ENCODE assay signal across 8 mouse cellular contexts in the genomic region with DNA sequence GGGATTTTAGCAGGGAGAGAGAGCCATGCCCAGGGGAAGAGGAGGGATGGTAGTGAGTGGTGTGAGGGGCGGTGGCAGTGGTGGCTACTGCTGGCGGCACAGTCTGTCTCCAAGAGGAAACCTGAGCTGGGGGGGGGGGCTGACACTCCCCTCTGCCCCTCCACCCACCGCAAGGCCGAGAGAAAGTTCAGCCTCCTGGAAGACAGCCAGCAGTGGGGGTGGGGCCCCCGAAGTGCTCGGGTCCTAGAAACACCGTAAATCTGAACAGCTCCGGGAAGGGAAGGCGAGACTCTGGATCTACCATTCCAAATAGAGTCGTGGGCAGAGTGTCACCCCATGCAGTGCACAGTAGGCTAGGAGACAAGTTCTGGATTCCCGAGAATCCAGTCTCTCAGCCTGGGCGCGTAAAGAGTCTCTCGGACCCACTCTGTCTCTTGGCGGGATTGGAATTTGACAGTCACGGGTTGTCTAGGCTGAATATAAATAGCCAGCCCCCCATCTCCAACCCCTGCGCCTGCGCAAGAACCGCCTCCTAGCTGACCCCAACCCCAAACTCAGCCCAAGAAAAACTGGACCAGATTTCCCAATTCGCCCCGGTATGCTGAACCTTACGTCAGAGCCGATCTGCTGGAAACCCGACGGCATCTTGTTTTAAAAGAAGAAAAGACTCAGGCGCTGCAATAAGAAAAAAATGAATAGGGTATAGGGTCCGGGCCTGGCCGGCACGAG. TPM values are rescaled to one million over a fixed set of nuclear protein-coding genes. Genes with fewer than 3 reads are reported as not detected.
A peak's percentile ranks its signal among the peaks of the same experiment; 100 is the strongest.
DNase-seq lines count a peak whose midpoint lies in the region; ATAC-seq and TF ChIP-seq lines count a peak whose summit lies in the region.

No protein-coding gene starts in this region.

- peak overlapping the region; percentile 61 for H3K4me2 ChIP-seq in forebrain, embryonic 16.5 days (ENCODE audit: low read length)
- peak overlapping the region; percentile 61 for H3K4me2 ChIP-seq in hindbrain, embryonic 11.5 days (replicated peaks; ENCODE audit: low read depth, low read length)
- H3K4me2 ChIP-seq in limb, embryonic 14.5 days (replicated peaks; ENCODE audit: low read depth, low read length, severe bottlenecking): peak overlapping the region; percentile 85
- H3K4me2 ChIP-seq in neural tube, embryonic 14.5 days (ENCODE audit: low read depth, low read length): peak overlapping the region; percentile 50

- no peaks in the 10 kb centered on the region for H3K9me3 ChIP-seq in E14TG2a.4 (ENCODE audit: low read length)
- no peaks in the 10 kb centered on the region for H3K9me3 ChIP-seq in forebrain, embryonic 16.5 days (ENCODE audit: control insufficient read depth, low read length)
- no peaks in the 10 kb centered on the region for H3K9me3 ChIP-seq in hindbrain, embryonic 11.5 days (ENCODE audit: control insufficient read depth, low read length)
- no peaks in the 10 kb centered on the region for H3K9me3 ChIP-seq in limb, embryonic 14.5 days (ENCODE audit: control insufficient read depth, low read length)
- no peaks in the 10 kb centered on the region for H3K9me3 ChIP-seq in neural tube, embryonic 14.5 days (ENCODE audit: control insufficient read depth, low read length)

- peak overlapping the region; percentile 16; the same call in 1 of the 2 replicates for H3K27ac ChIP-seq in forebrain, embryonic 16.5 days (ENCODE audit: low read length)
- 0 out of 2 replicates have a peak overlapping the region, but pooled peaks have one; percentile 10 for H3K27ac ChIP-seq in hindbrain, embryonic 11.5 days (ENCODE audit: low read depth, low read length)
- H3K27ac ChIP-seq in limb, embryonic 14.5 days (replicated peaks; ENCODE audit: low read depth, low read length): peak overlapping the region; percentile 79
- H3K27ac ChIP-seq in neural tube, embryonic 14.5 days (ENCODE audit: low read depth, low read length): no peak overlapping the region

- peaks cover 60% of the 10 kb centered on the region for H3K4me1 ChIP-seq in E14TG2a.4 (replicated peaks; ENCODE audit: low read depth, low read length)
- H3K4me1 ChIP-seq in forebrain, embryonic 16.5 days (replicated peaks; ENCODE audit: control insufficient read depth, insufficient read depth, low read length): peaks cover 17% of the 10 kb centered on the region
- peaks cover 6% of the 10 kb centered on the region; the same call in 1 of the 2 replicates for H3K4me1 ChIP-seq in hindbrain, embryonic 11.5 days (replicated peaks; ENCODE audit: control insufficient read depth, insufficient read depth, low read length)
- peaks cover 19% of the 10 kb centered on the region for H3K4me1 ChIP-seq in limb, embryonic 14.5 days (ENCODE audit: control insufficient read depth, insufficient read depth, low read length)
- H3K4me1 ChIP-seq in neural tube, embryonic 14.5 days (ENCODE audit: control insufficient read depth, insufficient read depth, low read length): peaks cover 4% of the 10 kb centered on the region; the same call in 1 of the 2 replicates

- TF ChIP-seq POLR2A in limb, embryonic 14.5 days (IDR thresholded peaks at IDR 0.05; ENCODE audit: borderline replicate concordance, extremely low read depth, insufficient read depth, insufficient read length): no peak

- peak overlapping the region; percentile 53 for H3K9ac ChIP-seq in forebrain, embryonic 16.5 days (replicated peaks; ENCODE audit: low read depth, low read length)
- peak overlapping the region; percentile 55 for H3K9ac ChIP-seq in hindbrain, embryonic 11.5 days (ENCODE audit: low read depth, low read length)
- peak overlapping the region; percentile 70 for H3K9ac ChIP-seq in limb, embryonic 14.5 days (ENCODE audit: low read depth, low read length, severe bottlenecking)
- H3K9ac ChIP-seq in neural tube, embryonic 14.5 days (replicated peaks; ENCODE audit: low read depth, low read length): peak overlapping the region; percentile 39; the same call in 1 of the 2 replicates

- peak overlapping the region; percentile 82 for H3K4me3 ChIP-seq in E14TG2a.4 (replicated peaks; ENCODE audit: low read length)
- H3K4me3 ChIP-seq in forebrain, embryonic 16.5 days (replicated peaks; ENCODE audit: low read length): peak overlapping the region; percentile 53
- H3K4me3 ChIP-seq in hindbrain, embryonic 11.5 days (ENCODE audit: low read depth, low read length): peak overlapping the region; percentile 47
- H3K4me3 ChIP-seq in limb, embryonic 14.5 days (replicated peaks; ENCODE audit: low read length): peak overlapping the region; percentile 59
- peak overlapping the region; percentile 38 for H3K4me3 ChIP-seq in neural tube, embryonic 14.5 days (ENCODE audit: low read depth, low read length)

- peak; percentile 82 for DNase-seq in adrenal gland, postnatal 10 days
- DNase-seq in hindbrain, embryonic 11.5 days (ENCODE audit: low spot score): peak; percentile 49
- peak; percentile 70 for DNase-seq in limb, embryonic 14.5 days (ENCODE audit: low spot score)
- no peak for DNase-seq in B cell, adult 2 months

- WGBS in forebrain, embryonic 16.5 days: 2% methylated on average over 29 of the region's 29 CpGs
- 2% methylated on average over 29 of the region's 29 CpGs for WGBS in hindbrain, embryonic 11.5 days
- WGBS in limb, embryonic 14.5 days: 1% methylated on average over 28 of the region's 29 CpGs
- 3% methylated on average over 28 of the region's 29 CpGs for WGBS in neural tube, embryonic 14.5 days

- peak; percentile 49 for ATAC-seq in forebrain, embryonic 16.5 days
- peak; percentile 58 for ATAC-seq in hindbrain, embryonic 11.5 days (ENCODE audit: low FRiP score)
- peak; percentile 48 for ATAC-seq in limb, embryonic 14.5 days (ENCODE audit: low FRiP score, low read depth)
- peak; percentile 48 for ATAC-seq in neural tube, embryonic 14.5 days (ENCODE audit: low read depth)
- ATAC-seq in inflammation-experienced regulatory T-cells, adult 6 months: no peak

- peaks cover 11% of the 10 kb centered on the region for H3K36me3 ChIP-seq in E14TG2a.4 (ENCODE audit: insufficient read depth, low read length)
- no peaks in the 10 kb centered on the region for H3K36me3 ChIP-seq in forebrain, embryonic 16.5 days (ENCODE audit: control insufficient read depth, insufficient read depth)
- no peaks in the 10 kb centered on the region for H3K36me3 ChIP-seq in hindbrain, embryonic 11.5 days (ENCODE audit: control insufficient read depth, insufficient read depth, low read length)
- H3K36me3 ChIP-seq in limb, embryonic 14.5 days (ENCODE audit: control insufficient read depth, insufficient read depth, low read length): peaks cover 34% of the 10 kb centered on the region
- H3K36me3 ChIP-seq in neural tube, embryonic 14.5 days (ENCODE audit: control insufficient read depth, insufficient read depth, low read length): no peaks in the 10 kb centered on the region

- no peak for TF ChIP-seq CTCF in E14TG2a.4 (conservative IDR thresholded peaks at IDR 0.05; ENCODE audit: low read length)

- peaks cover 52% of the 10 kb centered on the region for H3K27me3 ChIP-seq in E14TG2a.4 (ENCODE audit: insufficient read depth, low read length)
- H3K27me3 ChIP-seq in forebrain, embryonic 16.5 days (replicated peaks; ENCODE audit: control insufficient read depth, insufficient read depth, low read length): no peaks in the 10 kb centered on the region
- no peaks in the 10 kb centered on the region for H3K27me3 ChIP-seq in hindbrain, embryonic 11.5 days (ENCODE audit: control insufficient read depth, insufficient read depth, low read length)
- H3K27me3 ChIP-seq in limb, embryonic 14.5 days (ENCODE audit: control insufficient read depth, insufficient read depth, low read length): no peaks in the 10 kb centered on the region
- peaks cover 3% of the 10 kb centered on the region; the same call in 1 of the 2 replicates for H3K27me3 ChIP-seq in neural tube, embryonic 14.5 days (ENCODE audit: control insufficient read depth, insufficient read depth, low read length)

RNA-seq across cellular contexts. Expression of a gene that starts 0.5 kb away (rescaled TPM):
- total RNA-seq in adrenal gland, postnatal 10 days (2021): 10 to 100 TPM; 67.6 to 81.9 TPM
- 6.6 and 6.7 TPM in 2 replicates for polyA plus RNA-seq in forebrain, embryonic 16.5 days (2015; fragmentation: Nextera tagmentation; extraction: Ambion mirVana)
- polyA plus RNA-seq in hindbrain, embryonic 11.5 days (2014; fragmentation: Nextera tagmentation; extraction: Ambion mirVana): 7.9 and 9.6 TPM in 2 replicates
- polyA plus RNA-seq in limb, embryonic 14.5 days (2012; rRNA removed): 31.0 and 40.4 TPM in 2 replicates
- 19.3 and 20.9 TPM in 2 replicates for polyA plus RNA-seq in limb, embryonic 14.5 days (2014; fragmentation: Nextera tagmentation; extraction: Ambion mirVana)
- polyA plus RNA-seq in neural tube, embryonic 14.5 days (2014; fragmentation: Nextera tagmentation; extraction: Ambion mirVana): 2.7 and 3.7 TPM in 2 replicates
- polyA plus RNA-seq in inflammation-experienced regulatory T-cells, adult 6 months (2017; shearing (Covaris generic)): not detected

RNA-seq across cellular contexts. Expression of a gene that starts 11.9 kb away (rescaled TPM):
- 10 to 100 TPM; 19.6 to 44.5 TPM for total RNA-seq in adrenal gland, postnatal 10 days (2021)
- polyA plus RNA-seq in forebrain, embryonic 16.5 days (2015; fragmentation: Nextera tagmentation; extraction: Ambion mirVana): 3.3 and 3.4 TPM in 2 replicates
- 3.1 and 4.8 TPM in 2 replicates for polyA plus RNA-seq in hindbrain, embryonic 11.5 days (2014; fragmentation: Nextera tagmentation; extraction: Ambion mirVana)
- 70.1 and 92.8 TPM in 2 replicates for polyA plus RNA-seq in limb, embryonic 14.5 days (2012; rRNA removed)
- 7.2 and 10.2 TPM in 2 replicates for polyA plus RNA-seq in limb, embryonic 14.5 days (2014; fragmentation: Nextera tagmentation; extraction: Ambion mirVana)
- polyA plus RNA-seq in neural tube, embryonic 14.5 days (2014; fragmentation: Nextera tagmentation; extraction: Ambion mirVana): 5.9 and 11.1 TPM in 2 replicates
- not detected for polyA plus RNA-seq in inflammation-experienced regulatory T-cells, adult 6 months (2017; shearing (Covaris generic))

RNA-seq across cellular contexts. Expression of a gene that starts 17.1 kb away (rescaled TPM):
- 1 to 10 TPM in 1 of 2 experiments, under 1 TPM in 1; 0.70 to 1.2 TPM for total RNA-seq in adrenal gland, postnatal 10 days (2021)
- polyA plus RNA-seq in forebrain, embryonic 16.5 days (2015; fragmentation: Nextera tagmentation; extraction: Ambion mirVana): 0.84 TPM in 1 of 2 replicates, not detected in the other
- polyA plus RNA-seq in hindbrain, embryonic 11.5 days (2014; fragmentation: Nextera tagmentation; extraction: Ambion mirVana): 8.2 and 8.4 TPM in 2 replicates
- 6.3 and 8.7 TPM in 2 replicates for polyA plus RNA-seq in limb, embryonic 14.5 days (2012; rRNA removed)
- 6.1 and 7.6 TPM in 2 replicates for polyA plus RNA-seq in limb, embryonic 14.5 days (2014; fragmentation: Nextera tagmentation; extraction: Ambion mirVana)
- polyA plus RNA-seq in neural tube, embryonic 14.5 days (2014; fragmentation: Nextera tagmentation; extraction: Ambion mirVana): 0.33 and 0.88 TPM in 2 replicates
- 1 to 10 TPM in 1 of 3 experiments, not detected in 2; 1.1 TPM for polyA plus RNA-seq in inflammation-experienced regulatory T-cells, adult 6 months (2017; shearing (Covaris generic))

RNA-seq across cellular contexts. Expression of a gene that starts 25.7 kb away (rescaled TPM):
- total RNA-seq in adrenal gland, postnatal 10 days (2021): 100 to 1,000 TPM; 578 to 644 TPM
- 1,142 and 1,181 TPM in 2 replicates for polyA plus RNA-seq in forebrain, embryonic 16.5 days (2015; fragmentation: Nextera tagmentation; extraction: Ambion mirVana)
- polyA plus RNA-seq in hindbrain, embryonic 11.5 days (2014; fragmentation: Nextera tagmentation; extraction: Ambion mirVana): 1,842 and 1,860 TPM in 2 replicates
- polyA plus RNA-seq in limb, embryonic 14.5 days (2012; rRNA removed): 1,009 and 1,079 TPM in 2 replicates
- 1,556 and 1,603 TPM in 2 replicates for polyA plus RNA-seq in limb, embryonic 14.5 days (2014; fragmentation: Nextera tagmentation; extraction: Ambion mirVana)
- polyA plus RNA-seq in neural tube, embryonic 14.5 days (2014; fragmentation: Nextera tagmentation; extraction: Ambion mirVana): 1,037 and 1,095 TPM in 2 replicates
- polyA plus RNA-seq in inflammation-experienced regulatory T-cells, adult 6 months (2017; shearing (Covaris generic)): 1,000 to 10,000 TPM; 1,103 to 1,192 (median 1,160) TPM

RNA-seq across cellular contexts. Expression of a gene that starts 33.5 kb away (rescaled TPM):
- total RNA-seq in adrenal gland, postnatal 10 days (2021): 100 to 1,000 TPM; 117 to 148 TPM
- polyA plus RNA-seq in forebrain, embryonic 16.5 days (2015; fragmentation: Nextera tagmentation; extraction: Ambion mirVana): 19.0 and 24.6 TPM in 2 replicates
- polyA plus RNA-seq in hindbrain, embryonic 11.5 days (2014; fragmentation: Nextera tagmentation; extraction: Ambion mirVana): 23.8 and 26.8 TPM in 2 replicates
- polyA plus RNA-seq in limb, embryonic 14.5 days (2012; rRNA removed): 117 and 125 TPM in 2 replicates
- 38.3 and 40.1 TPM in 2 replicates for polyA plus RNA-seq in limb, embryonic 14.5 days (2014; fragmentation: Nextera tagmentation; extraction: Ambion mirVana)
- polyA plus RNA-seq in neural tube, embryonic 14.5 days (2014; fragmentation: Nextera tagmentation; extraction: Ambion mirVana): 26.5 and 27.1 TPM in 2 replicates
- polyA plus RNA-seq in inflammation-experienced regulatory T-cells, adult 6 months (2017; shearing (Covaris generic)): 10 to 100 TPM; 25.8 to 35.6 (median 29.3) TPM

Comparison
In these comparisons a context has a peak if more than half of its experiments do, and no peak if none do; other contexts are left out.
1. DNase-seq: peak in adrenal gland, postnatal 10 days (single experiment), hindbrain, embryonic 11.5 days (single experiment) and limb, embryonic 14.5 days (single experiment); none in B cell, adult 2 months (0 of 2).
2. Peak in every context shown above with its lines, with median percentiles within 50 percentile points of each other: H3K4me3 ChIP-seq, H3K4me2 ChIP-seq and H3K9ac ChIP-seq.